33 mouse cellular contexts compared by ENCODE assay signal in genomic region chr12:58474181-58474580, GRCm38 (mm10).
"Had no signal": no experiment of that assay in that cellular context is flagged by ENCODE, and none has a peak within 500 bp of the region (broad histone marks: within the 10 kb centered on the region; RNA-seq: fewer than 3 reads in every experiment).

No protein-coding gene starts in this region.

- H3K4me2 ChIP-seq: limb, embryonic 12.5 days; limb, embryonic 13.5 days; limb, embryonic 15.5 days; liver, embryonic 11.5 days; liver, embryonic 12.5 days; liver, embryonic 13.5 days; liver, embryonic 15.5 days; lung, embryonic 14.5 days; lung, embryonic 15.5 days; midbrain, embryonic 11.5 days; midbrain, embryonic 12.5 days; midbrain, embryonic 13.5 days; midbrain, embryonic 15.5 days; neural tube, embryonic 12.5 days; neural tube, embryonic 13.5 days had no signal

- H3K9ac ChIP-seq: limb, embryonic 12.5 days; limb, embryonic 13.5 days; limb, embryonic 15.5 days; liver, embryonic 12.5 days; liver, embryonic 13.5 days; liver, embryonic 14.5 days; liver, embryonic 15.5 days; liver, postnatal 0 days; lung, embryonic 14.5 days; lung, embryonic 15.5 days; midbrain, embryonic 12.5 days; midbrain, embryonic 13.5 days; midbrain, embryonic 15.5 days; neural tube, embryonic 12.5 days; neural tube, embryonic 13.5 days had no signal

- H3K4me1 ChIP-seq: limb, embryonic 12.5 days; limb, embryonic 13.5 days; limb, embryonic 15.5 days; liver, embryonic 12.5 days; liver, embryonic 13.5 days; liver, embryonic 15.5 days; lung, embryonic 15.5 days; midbrain, embryonic 10.5 days; midbrain, embryonic 12.5 days; midbrain, embryonic 13.5 days; midbrain, embryonic 15.5 days; neural tube, embryonic 12.5 days; neural tube, embryonic 13.5 days had no signal

- H3K4me3 ChIP-seq: limb, embryonic 10.5 days; limb, embryonic 12.5 days; limb, embryonic 13.5 days; limb, embryonic 15.5 days; liver, embryonic 12.5 days; liver, embryonic 13.5 days; liver, embryonic 15.5 days; lung, embryonic 15.5 days; megakaryocyte, embryonic 14.5 days; midbrain, embryonic 10.5 days; midbrain, embryonic 12.5 days; midbrain, embryonic 13.5 days; midbrain, embryonic 15.5 days; myocyte; neural tube, embryonic 12.5 days; neural tube, embryonic 13.5 days had no signal

- H3K27me3 ChIP-seq: limb, embryonic 12.5 days; limb, embryonic 13.5 days; limb, embryonic 15.5 days; liver, embryonic 12.5 days; liver, embryonic 13.5 days; liver, embryonic 15.5 days; lung, embryonic 15.5 days; megakaryocyte, embryonic 14.5 days; midbrain, embryonic 12.5 days; midbrain, embryonic 13.5 days; midbrain, embryonic 15.5 days; neural tube, embryonic 12.5 days; neural tube, embryonic 13.5 days had no signal

- DNase-seq: left cerebral cortex, postnatal 4 days; liver; liver, embryonic 13.5 days; liver, postnatal 0 days; lung, adult 18-20 months; lung, adult 2 months; lung, embryonic 14.5 days; lung, postnatal 10 days; lung, postnatal 14 days; lung, postnatal 36 days; lung, postnatal 4 days; midbrain, embryonic 14.5 days had no signal

- H3K9me3 ChIP-seq: limb, embryonic 10.5 days; limb, embryonic 12.5 days; limb, embryonic 13.5 days; limb, embryonic 15.5 days; liver, embryonic 12.5 days; liver, embryonic 13.5 days; liver, embryonic 15.5 days; lung, embryonic 15.5 days; megakaryocyte, embryonic 14.5 days; midbrain, embryonic 10.5 days; midbrain, embryonic 12.5 days; midbrain, embryonic 13.5 days; midbrain, embryonic 15.5 days; neural tube, embryonic 12.5 days; neural tube, embryonic 13.5 days had no signal

- ATAC-seq: liver, embryonic 12.5 days; liver, postnatal 0 days; lung, postnatal 0 days; midbrain, embryonic 13.5 days; midbrain, embryonic 15.5 days; midbrain, embryonic 16.5 days had no signal

- H3K27ac ChIP-seq: limb, embryonic 10.5 days; limb, embryonic 12.5 days; limb, embryonic 13.5 days; limb, embryonic 15.5 days; liver, embryonic 12.5 days; liver, embryonic 13.5 days; liver, embryonic 14.5 days; liver, embryonic 15.5 days; lung, embryonic 15.5 days; macrophage; midbrain, embryonic 10.5 days; midbrain, embryonic 12.5 days; midbrain, embryonic 13.5 days; midbrain, embryonic 15.5 days; neural tube, embryonic 12.5 days; neural tube, embryonic 13.5 days had no signal

- H3K36me3 ChIP-seq: limb, embryonic 10.5 days; limb, embryonic 12.5 days; limb, embryonic 13.5 days; limb, embryonic 15.5 days; liver, embryonic 12.5 days; liver, embryonic 13.5 days; liver, embryonic 15.5 days; lung, embryonic 15.5 days; midbrain, embryonic 10.5 days; midbrain, embryonic 12.5 days; midbrain, embryonic 13.5 days; midbrain, embryonic 15.5 days; neural tube, embryonic 12.5 days; neural tube, embryonic 13.5 days had no signal
